Mouse (Mus musculus) WW6 (cell line): ENCODE data around the gene Map3k15.

ENCODE experiments used
- DNase-seq: peaks from one replicate; pipeline ENCODE4 v3.0.0-alpha.2; 2013; ENCODE audit warnings: low read depth, low spot score

Gene Map3k15

DNA sequence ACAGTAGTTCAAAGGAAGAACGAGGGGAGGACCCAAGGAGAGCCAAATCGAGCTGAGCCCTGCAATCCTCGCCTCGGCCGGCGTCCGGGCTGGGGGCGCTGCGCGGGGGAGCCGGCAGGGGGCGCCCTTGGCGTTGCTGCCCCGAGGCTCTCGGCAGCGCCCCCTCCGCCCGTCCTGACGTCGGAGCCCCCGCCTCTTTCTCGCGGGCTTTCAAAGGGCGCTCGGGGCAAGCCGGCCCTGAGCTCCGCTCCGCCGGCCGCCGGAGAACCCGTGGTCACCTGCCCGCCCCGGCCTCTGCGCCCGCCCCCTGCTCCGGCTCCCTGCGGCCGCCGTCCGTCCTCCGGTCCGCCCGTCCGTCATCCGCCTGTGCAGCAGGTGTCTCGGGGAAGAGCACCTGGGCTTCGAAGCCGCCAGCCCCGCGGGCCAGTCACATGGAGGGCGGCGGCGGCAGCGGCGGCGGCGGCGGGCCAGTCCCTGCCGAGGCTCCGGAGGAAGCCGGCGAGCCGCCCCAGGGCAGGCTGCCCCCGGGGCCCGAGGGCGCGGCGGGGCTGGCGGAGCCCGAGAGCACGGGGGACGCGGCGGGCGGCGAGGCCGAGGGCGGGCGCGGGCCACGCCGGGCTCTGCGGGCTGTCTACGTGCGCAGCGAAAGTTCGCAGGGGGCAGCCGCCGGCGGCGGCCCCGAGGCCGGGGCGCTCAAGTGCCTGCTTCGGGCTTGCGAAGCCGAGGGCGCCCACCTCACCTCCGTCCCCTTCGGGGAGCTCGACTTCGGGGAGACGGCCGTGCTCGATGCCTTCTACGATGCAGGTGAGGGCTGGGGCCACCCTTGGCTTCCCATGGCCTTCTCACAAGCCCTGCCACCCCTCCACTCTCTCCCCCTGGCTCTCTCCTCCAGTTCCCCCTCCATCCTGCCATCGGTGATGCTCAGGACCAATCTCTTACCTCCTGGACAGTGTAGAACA is at the start of gene Map3k15:
Gene Map3k15 (plus strand): TSS at position 432 of the 959 bp plus-strand sequence.
- no peak for DNase-seq

DNA sequence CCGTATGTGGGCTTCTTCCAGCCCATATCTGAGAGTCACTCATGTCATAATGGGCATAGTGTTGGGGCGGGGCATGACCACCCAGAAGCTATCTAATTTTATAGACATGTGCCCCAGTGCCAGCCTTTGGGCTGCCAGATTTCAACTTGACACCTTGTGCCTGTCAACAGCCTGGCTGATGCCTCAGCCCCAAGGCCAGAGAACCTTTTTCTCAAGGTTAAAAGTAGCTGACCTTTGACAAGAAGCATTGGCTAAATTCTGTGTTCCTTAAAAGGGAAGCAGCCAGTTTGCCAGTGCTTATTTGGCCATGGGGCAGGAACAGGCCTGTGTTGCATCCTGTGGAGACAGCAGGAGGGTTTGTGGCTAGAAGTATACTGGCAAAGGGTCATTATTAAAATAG is 45.7 kb upstream of the Map3k15 start:
- no peak for DNase-seq

DNA sequence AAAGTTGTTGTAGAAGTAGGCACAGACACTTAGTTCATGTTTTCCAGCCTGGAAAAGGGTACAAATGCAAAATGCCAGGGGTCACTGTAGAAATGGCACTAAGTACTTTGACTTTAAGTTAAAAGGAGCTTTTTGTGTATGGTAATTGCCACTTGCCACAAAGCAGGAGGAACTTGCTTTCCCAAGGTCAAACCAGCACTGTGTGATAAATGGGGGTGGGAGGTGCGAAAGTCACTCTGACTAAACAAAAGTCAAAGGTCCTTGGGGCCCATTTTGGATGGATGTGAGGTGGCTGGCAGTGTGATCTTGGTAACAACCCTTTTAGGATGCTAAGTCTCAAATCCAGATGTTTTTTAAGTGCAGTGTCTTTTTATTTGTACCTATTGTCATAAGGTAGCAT is 44.6 kb upstream of the Map3k15 start:
- DNase-seq, result no peak

DNA sequence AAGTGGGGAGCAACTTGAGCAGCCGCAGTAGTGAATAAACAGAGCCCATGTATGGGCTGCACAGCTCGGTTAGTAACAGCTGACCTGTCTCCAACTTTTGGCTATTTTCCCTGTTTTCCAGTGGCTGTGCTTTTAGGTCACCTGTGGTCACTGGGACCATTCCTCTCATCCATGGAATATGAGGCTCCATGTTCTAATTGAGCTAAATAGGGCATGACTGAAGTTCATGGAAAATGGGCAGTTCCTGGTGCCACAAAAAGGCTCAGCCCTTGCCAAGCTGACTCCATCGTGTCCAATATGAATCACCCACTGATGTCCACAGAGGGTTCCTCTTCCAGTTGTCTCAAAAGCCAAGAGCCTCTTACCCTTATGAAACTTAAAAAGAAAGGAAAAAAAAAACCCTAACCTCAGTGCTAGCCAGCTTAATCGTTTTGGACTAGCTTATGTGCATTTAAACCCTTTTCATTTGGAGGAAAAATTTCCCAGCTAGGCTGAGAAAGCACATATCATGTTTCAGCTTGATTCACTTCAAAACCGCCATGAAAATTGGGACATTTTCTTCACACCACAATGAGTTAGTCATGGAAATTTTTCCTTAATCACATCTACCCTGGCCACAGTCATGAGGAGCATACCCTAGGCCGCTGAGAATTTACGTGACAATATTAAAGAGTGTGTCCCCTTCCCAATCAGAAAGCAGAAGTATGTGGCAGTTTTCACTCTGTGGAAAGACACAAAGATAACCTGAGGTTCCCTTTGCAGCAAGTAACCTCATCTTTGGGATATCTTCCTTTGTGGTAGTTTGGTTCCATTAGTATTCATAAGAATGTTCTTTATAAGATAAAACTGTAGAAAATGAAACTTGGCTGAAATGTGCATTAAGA is 34.4 kb upstream of the Map3k15 start:
- no peak for DNase-seq

DNA sequence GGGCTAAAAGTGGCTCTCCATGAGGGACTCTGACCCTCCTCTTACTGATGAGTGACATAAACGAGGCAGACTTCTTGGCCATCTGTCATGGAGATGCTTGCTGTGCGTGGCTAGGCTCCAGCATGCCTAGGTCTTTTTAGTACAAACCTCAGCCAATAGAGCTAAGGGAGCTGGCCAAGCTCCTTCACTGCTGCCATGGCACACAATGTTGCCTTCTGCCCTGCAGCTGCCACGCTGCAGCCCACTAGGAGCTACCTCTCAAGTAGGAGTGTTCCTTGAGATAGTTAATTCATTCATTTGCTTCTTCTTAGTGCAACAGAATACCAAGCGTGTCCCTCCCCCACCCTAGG is 33.8 kb upstream of the Map3k15 start:
- no peak for DNase-seq

DNA sequence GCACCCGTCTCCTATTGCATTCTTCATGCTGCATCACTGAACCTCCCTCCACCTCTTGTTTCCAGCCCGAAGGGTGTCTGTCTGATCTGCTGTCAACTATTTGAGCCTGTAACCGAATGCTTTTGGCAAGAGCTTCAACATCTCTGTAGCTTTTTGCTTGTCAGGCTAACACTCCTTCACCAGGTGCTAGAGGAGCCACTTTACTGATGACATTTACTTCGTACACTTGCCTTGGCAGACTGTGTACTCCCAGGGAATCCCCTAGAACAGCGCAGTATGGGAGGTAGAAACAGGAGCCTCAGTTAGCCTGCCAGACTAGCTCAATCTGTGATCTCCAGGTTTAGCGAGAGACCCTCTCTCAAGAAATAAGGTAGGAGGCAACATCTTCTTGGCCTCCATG is 32.8 kb upstream of the Map3k15 start:
- DNase-seq, result no peak

DNA sequence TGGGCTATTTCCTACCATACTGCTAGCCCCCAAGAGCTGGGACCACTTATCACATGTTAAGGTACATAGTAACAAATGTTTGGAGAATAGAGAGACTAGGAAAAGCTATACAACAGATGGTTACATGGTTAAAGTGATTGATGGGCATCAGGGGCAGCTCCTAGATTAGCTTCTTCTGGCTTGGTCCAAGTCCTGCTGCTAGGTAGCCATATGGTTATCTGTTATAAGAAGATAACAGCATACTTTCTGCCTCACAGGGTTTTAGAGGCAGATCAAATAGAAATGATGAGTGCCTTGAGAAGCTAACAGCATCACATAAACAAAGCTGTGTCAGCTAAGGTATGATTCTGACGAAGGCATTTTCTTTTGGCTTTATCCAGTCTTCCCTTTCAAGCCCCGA is 26.8 kb upstream of the Map3k15 start:
- no peak for DNase-seq

DNA sequence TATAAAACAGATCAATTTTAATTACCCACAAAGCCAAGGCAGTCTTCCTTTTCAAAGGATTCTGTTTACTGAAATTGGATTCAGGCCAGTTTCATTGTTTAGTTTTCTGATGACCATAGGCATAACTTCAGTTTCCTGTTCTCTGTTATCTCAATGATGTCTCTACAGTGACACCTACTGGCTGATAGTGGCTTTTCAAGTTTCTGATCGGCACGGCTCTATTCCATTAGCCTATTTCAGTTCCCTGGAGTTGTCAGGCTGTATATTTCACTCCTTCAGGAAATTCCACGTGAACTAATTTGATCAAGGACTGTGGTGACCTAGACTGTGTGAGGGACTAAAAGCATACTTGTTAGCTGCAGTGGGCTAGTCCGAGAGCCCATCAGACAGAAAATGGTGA is 25.0 kb upstream of the Map3k15 start:
- DNase-seq, result no peak

DNA sequence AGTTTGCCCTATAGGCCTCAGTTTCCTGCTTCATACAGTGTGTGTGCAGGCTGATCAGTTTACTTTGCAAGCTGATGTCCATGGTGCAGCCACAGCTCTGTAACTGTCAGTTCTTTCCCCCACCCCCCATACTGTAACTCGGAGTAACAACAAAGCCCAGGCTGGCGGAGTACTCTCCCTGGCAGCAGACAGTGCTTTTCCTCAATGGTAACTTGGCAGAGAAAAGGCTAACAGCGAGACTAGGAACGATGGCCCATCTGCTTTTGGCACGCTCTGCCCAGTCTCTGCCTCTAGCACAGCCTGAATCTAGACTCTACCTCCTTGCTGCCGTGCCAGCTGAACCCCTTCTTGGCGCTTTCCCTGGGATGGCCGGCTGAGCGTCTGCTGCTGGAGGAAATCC is 24.3 kb upstream of the Map3k15 start:
- DNase-seq, result no peak

DNA sequence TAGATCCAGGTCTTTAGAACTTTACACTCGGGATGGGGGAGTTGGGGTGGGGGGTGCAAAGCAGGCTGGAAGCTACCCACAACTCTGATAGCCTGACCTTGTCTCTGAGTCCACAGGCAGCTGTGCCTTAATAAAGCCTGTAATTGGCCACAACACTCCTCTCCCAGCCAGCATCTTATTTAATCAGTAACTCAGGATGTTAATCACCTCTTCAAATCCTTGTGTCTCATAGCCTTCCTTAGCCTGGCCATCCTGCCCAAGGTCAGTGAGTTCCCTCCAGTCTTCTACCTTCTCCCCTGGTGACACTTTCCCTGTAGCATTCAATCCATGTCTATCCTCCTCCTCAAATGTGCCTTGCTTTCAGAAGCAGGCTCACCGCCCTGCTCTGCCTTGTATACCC is 19.2 kb upstream of the Map3k15 start:
- DNase-seq, result no peak

DNA sequence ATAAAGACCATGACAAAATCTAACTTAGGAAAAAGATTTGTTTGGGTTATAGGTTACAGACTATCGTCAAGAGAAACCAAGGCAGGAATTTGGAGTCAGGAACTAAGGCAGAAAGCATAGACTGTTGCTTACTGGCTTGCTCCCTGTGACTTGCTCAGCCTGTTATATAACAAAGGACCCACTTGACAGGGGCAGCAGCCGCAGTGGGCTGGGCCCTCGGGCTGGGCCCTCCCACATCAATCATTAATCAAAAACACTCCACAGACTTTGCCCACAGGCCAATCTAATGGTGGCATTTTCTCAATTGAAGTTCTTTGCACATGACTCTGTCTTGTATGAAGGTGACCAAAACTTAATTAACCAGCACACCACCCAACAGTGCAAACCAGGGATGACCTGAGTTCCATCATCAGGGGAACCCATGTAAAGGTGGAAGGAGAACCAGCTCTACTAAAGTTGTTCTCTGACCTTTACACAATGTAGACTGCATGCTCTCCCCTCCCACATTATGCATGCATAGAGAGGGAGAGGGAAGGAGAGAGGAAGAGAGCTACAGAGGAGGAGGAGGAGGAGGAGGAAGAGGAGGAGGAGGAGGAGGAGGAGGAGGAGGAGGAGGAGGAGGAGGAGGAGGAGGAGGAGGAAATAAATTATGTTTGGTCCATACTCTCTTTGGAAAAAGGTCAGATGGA is 17.0 kb upstream of the Map3k15 start:
- DNase-seq, result no peak

DNA sequence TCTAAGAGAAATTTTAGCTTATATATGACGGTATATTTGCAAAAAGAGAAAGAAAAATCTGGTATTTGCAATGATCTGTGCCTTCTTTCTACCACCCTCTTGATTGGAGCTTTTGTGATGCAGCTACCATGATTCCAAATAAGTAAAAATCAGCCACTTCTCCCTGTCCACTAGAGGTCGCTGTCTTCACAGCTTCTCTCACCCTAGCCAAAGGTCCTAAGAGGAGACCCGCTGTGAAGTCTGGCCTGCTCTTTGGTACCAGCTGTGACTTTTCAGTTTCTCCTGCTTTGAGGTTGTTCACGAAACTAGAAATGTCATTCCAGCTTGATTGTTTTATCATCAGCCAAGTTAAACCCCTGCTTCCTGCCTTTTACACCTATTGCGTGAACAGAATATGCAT is 14.5 kb upstream of the Map3k15 start:
- no peak for DNase-seq

DNA sequence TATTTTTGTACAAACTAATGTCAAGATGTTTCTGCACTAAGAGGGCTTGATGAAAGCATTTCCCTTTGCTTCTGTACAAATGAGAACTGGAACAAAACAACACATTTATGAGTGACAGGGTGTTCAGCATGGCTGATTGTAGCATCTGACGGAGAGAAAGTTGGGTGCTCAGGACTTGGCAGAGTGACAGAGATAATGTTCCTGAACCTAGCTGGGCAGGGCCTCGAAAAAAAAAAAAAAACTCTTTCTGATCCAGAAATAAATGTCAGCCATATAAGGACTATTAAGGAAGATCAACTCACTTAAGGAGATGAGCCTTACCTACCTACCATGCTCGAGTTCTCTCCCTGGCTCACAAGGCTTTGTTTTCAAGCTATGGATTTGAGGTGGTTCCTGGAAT is 12.0 kb upstream of the Map3k15 start:
- no peak for DNase-seq

DNA sequence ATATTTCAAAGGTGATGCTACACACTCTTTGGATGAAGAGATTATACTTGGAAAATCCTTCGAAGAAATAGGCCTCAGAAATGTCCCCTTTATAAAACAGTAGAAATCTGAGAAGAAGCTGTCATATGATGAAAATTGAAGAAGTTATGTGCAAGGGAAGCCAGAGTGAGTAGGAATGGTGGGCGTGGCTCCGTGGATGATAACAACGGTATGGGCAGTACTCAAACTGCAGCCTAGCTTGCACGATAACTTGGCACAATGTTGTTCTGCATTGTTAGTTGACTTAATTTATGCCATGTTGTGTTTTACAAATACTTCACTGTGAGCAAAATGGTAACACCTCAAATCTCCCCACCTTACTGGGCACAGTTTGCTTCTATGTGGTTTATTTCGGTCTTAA is 7.6 kb downstream of the Map3k15 start:
- no peak for DNase-seq

DNA sequence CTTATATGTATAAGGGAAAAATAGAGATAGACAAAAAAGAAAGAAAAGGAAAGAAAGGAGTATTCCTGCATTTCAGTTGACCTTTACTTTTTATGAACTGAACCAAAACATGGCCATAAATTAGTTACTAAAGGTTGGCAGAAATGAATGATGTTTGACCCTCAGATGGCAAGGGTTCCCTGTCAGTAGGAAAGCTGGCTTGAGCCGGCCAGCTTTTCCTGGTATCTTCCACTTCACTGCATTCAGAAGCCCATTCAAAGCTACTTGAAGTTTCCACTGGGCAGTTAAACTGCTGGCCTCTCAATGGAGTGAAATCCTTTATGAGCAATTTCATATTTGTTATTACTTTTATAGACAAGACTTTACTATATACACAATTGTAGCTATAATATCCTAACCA is 65.1 kb downstream of the Map3k15 start:
- no peak for DNase-seq

DNA sequence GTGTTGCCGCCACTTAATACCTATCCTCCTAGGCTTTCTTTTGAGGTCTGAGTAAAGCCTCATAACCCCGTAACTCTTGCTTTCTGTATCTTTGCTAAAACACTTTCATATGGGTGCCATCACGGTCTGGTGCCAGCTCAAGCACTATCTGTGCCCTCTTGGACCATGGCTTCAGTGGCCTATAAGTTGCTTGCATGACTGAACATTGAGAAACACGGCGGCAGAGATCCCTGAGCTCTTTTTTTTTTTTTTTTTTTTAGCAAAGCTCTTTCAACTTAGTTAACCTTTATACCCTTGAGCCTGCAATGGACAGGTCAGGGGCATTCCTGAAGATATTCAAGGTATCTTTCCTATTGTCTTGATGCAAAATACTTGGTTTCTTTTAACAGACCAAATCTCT is 66.4 kb downstream of the Map3k15 start:
- DNase-seq, result no peak

DNA sequence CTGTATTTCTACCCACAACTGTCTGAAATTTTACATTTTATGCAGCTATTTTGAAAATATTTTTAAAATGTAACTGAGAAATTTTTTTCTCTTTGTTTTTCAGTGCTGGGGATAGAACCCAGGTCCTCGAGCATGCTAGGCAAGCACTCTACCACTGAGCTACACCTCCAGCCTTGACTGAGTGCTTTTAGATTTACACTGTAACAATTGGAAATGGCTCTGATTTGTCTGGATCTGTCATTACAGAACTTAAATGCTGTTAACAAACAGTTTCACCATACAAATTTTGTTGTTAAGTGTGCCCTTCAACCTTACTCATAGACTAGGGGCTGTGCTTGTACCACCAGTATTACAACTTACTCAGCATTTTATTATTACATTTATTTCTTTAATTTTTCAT is 103.7 kb downstream of the Map3k15 start:
- no peak for DNase-seq

DNA sequence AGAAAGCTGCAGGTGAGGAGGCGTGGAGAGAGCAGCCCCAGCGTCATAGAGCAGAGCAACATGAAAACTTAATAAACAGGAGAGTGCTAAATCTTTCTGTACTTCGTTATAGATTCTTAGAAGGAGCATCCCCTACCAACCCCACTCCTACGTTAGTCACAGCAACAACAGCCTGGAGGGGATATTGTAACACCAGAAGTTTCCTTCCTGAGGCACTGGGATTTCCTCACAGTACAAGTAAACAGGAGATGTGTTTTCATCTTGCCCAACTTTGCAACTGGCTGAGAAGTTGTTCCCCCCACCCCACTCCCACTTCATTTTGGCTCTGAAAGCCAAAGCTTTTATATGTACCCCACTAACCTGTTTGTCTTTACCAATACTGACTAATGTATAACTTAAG is 119.6 kb downstream of the Map3k15 start:
- DNase-seq, result no peak

DNA sequence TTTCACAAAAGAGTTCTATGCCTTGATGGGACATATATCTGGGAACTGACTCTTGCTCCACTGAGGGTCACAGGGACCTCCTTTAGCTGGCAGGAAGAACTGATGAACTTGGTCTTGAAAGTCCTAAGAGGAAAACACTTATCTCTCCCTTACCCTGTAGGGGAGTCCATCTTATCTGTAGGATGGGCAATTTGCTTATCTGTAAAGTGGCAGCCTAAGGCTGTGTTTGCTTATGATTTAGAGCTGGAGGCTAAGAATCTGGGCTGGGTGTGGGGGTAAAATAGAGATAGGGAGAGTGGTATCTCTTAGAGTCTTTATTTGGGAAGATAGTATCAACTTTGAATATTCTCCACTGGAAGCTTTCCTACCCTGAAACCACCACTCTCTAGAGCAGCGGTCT is 125.5 kb downstream of the Map3k15 start:
- no peak for DNase-seq

DNA sequence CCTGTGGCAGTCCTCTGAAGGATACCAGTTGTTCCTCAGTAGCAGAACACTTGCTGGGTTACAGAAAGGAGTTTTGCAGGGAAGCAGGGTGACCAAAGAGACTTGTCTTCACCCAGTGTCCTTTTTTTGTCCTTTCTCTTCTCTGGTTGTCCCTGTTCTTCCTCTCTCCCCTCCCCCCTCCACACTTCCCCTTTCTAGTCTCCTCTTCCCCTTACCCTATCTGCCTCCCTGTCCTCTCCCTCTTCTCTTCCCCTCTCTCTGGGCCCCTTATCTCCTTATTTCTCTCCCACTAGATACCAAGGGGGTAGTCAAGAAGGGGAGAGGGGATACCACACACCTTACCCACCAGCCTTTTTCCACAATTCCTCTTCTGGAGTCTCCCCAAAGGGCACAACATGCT is 127.8 kb downstream of the Map3k15 start:
- DNase-seq, result no peak

DNA sequence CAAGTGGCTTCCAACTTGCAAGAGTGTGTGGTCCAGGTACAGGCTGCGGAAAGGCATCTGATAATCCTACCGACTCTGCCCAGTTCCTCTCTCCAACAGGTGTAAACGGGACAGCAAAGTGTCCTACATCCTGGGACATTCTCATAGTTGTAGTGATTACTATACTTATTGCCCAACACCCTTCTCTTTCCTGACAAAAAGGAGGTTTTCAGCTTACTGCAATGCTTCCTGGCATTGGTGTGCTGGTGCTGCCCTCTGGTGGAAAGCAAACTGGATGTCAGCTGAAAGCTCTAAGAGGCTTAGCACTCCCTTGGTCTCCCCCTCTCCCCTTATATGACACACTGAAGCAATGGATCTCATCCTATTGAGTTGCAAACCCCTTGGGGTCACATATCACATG is 128.4 kb downstream of the Map3k15 start:
- no peak for DNase-seq

DNA sequence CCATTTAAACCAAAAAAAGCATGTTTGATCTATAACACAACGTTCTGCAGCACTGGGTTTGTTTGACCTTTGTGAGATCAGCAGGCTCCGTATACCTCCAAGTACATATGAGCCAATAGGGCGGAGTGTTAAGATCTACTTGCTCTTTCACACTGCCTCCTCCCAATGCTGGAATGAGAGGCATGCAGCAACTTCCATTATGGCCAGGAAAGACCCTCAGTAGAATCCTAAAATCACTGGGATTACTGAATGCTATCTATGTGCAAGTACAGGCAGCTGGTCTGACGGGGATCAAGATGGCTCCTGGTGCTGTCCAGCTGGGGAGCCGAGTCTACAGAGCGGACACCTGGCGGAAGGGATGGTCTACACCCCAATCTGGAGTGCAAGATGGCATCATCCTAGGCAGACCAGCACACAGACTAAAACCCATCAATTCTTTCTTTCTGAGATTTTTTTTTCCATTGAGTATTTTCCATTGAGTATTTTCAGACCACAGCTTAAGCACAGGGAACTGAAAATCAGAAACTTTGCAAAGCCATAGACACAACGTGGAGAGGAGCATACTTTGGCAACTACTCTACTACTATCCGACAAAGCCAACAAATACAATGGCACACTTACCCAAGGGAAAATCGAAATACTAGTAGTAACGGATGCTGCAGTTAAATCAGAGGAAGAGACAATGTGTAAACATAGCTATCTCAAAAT is 146.1 kb downstream of the Map3k15 start:
- DNase-seq, result no peak
